Mouse (Mus musculus): ENCODE data around the gene Cript. TPM values are rescaled to one million over a fixed set of nuclear protein-coding genes. Genes with fewer than 3 reads are reported as not detected.

The Cript gene
- total RNA-seq, 2 experiments from 2014 or later, result 46.1 to 51.7 TPM

DNA sequence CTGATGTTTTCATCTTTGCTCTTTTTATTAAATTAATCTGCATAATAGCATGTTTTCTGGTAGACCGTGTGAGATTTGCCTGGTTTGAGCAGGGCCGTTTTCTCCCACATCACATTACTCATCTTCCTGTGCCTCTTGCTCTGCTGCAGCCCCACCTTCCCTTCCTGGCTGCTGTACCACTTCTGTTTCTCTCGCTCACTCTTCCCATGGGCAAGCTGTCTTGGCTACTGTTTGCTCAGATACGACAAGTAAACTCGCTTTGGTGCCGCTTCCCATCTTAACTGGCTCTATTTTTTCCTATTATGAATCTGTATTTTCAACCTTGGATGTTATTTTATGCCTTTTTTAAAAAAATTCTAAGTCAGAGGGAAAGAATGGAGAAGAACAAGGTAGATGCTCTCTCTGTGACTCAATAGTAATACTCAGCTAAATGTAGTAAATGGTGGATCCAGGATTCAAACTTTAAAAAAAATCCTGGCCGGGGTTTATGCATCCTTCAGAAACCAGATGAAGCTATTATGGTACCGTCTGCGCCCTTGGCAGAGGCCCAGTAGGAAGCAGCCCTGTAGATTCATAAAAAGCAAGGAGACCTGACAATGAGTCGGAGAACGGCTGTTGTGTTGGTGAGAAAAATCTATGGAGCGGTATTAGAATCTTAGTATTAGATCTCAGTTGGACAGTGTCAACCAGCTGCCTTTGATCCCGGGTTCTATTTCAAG lies 13.9 kb upstream of the Cript start:
- no peak for TF ChIP-seq CTCF (IDR thresholded peaks at IDR 0.05)
- DNase-seq, result no peak
- intact Hi-C loops (cut with DNase I), result no loop called here
- Histone ChIP-seq H3K4me3 (no peak overlapping the region), H3K27ac (no peak overlapping the region)

GRCm38 (mm10) chr17:87019692-87020091 lies 5.7 kb upstream of the Cript start:
- intact Hi-C loops (cut with DNase I), result no loop called here

GRCm38 (mm10) chr17:87024491-87025242 lies 683 bp upstream of the Cript start:
- no peak for DNase-seq
- intact Hi-C loops (cut with DNase I), result loop anchor here (1.0 kb wide), 1 partner anchor 62 kb away; no protein-coding TSS in a partner anchor
- Histone ChIP-seq H3K4me3 (peak overlapping the region; percentile 96), H3K27ac (peak overlapping the region; percentile 93)
- no peak for TF ChIP-seq CTCF (IDR thresholded peaks at IDR 0.05)

More at GRCm38 (mm10) chr17:87019692-87020091, 5.7 kb upstream of the Cript start:
- Histone ChIP-seq H3K27ac (no peak overlapping the region), H3K4me3 (no peak overlapping the region)
- DNase-seq, result no peak
- no peak for TF ChIP-seq CTCF (IDR thresholded peaks at IDR 0.05)

DNA sequence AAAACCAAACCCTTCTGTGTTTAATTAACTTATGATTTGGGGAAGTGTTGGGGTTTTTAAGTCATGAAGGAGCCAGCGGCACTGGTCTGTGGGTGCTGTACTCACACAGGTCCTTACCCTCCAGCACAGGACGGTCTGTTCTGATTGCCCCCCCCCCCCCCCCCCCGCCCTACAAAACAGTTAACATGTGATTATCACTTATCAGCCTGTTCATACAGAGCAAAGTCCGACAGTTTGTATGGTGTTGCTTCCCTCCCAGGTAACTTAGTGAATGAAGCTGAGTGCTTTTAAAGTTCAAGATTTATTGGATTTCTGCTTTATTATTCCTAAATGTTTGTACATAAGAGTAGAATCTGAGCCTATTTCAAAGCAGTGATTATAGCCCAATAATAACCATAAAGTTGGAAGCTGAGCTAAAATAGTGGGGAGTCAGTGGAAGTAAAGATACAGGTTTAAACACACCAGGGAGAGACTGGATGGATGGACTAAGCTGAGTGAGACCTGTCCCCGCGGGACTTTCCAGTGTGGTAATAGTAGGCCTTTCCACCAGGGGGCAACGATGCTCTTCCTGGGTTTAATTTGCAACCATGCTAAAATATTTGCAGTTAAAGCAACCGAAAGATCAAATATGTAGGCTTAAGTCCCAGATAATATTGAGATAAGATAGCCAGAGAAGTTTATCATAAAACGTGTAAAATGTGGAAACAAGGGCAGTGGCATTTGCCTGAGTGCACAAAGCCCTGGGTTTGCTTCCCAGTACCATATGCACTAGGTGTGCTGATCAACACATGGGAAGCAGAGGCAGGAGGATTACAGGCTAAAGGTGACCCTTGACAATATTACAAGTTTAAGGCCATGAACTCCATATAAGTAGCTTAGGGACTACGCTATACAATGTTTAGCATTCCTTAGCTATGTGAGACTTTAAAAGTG lies 11.1 kb downstream of the Cript start:
- peak; percentile 86 for TF ChIP-seq CTCF (IDR thresholded peaks at IDR 0.05)
- Histone ChIP-seq H3K27ac (no peak overlapping the region), H3K4me3 (no peak overlapping the region)
- DNase-seq, result peak; percentile 44
- intact Hi-C loops (cut with DNase I), result loop anchor here (2.0 kb wide), 1 partner anchor 212 kb away; no protein-coding TSS in a partner anchor

DNA sequence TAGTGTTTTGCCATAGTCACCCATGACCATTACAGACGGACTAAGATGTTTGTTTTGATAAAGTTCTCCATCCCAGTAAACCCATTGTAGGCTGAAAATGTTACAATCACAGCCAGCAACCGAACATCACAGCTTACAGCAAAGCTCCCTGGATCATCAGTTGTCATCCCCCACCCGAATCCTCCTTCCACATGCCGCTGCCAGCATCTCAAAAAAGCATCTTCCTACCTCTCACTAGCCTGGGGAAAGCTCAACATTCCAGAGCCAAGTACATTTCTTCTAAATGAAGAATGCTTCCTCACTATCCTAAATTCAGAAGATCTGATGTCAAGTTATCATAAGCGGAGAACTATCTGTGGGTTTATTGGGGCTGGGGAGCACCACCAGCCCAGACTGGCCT lies 13.1 kb downstream of the Cript start:
- no peak for DNase-seq
- no peak for TF ChIP-seq CTCF (IDR thresholded peaks at IDR 0.05)
- intact Hi-C loops (cut with DNase I), result no loop called here
- Histone ChIP-seq H3K4me3 (no peak overlapping the region), H3K27ac (no peak overlapping the region)

DNA sequence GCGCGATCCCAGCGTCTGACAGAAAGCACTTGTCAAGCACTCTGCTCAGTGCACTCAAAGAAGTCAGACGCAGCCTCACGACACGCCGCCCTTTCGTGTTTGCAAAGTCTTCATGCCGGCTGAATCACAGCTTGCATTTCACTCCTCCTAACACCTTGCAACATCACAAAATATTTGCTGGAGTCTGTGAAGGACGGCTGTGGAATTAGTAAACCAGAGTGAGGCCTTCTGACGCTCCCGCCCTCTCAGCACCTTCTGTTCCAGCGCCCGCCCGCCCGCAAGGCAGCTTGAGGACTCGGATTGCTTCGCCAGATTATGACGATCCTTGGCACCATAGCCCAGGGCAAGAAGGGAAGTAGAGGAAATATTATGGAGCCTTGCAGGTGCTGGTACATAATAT lies 16.4 kb downstream of the Cript start:
- intact Hi-C loops (cut with DNase I), result loop anchor here (5.0 to 10.0 kb wide), 2 partner anchors 79 to 533 kb away; partner anchors contain the start of gene Rhoq
- peak; percentile 28 for DNase-seq
- peak overlapping the region; percentile 59 for H3K4me3 ChIP-seq
- no peak for TF ChIP-seq CTCF (IDR thresholded peaks at IDR 0.05)
- H3K27ac ChIP-seq, result no peak overlapping the region

- TF ChIP-seq CTCF (IDR thresholded peaks at IDR 0.05), result no peak; the same call in 1 of the 2 replicates
- intact Hi-C loops (cut with DNase I), result loop anchor here (1.0 to 10.0 kb wide), 4 partner anchors 82 to 530 kb away; partner anchors contain the start of gene Rhoq
- Histone ChIP-seq H3K27ac (peak overlapping the region; percentile 48; the same call in 1 of the 2 replicates), H3K4me3 (no peak overlapping the region)
- peak; percentile 92 for DNase-seq
Measured at GRCm38 (mm10) chr17:87044364-87044763, 19.0 kb downstream of the Cript start.

GRCm38 (mm10) chr17:87044796-87045195 lies 19.4 kb downstream of the Cript start:
- intact Hi-C loops (cut with DNase I), result loop anchor here (1.0 to 10.0 kb wide), 4 partner anchors 82 to 530 kb away; partner anchors contain the start of gene Rhoq
- DNase-seq, result no peak
- no peak overlapping the region for H3K27ac ChIP-seq
- H3K4me3 ChIP-seq, result no peak overlapping the region
- TF ChIP-seq CTCF (IDR thresholded peaks at IDR 0.05), result no peak

- no peak for DNase-seq
- no peak overlapping the region for H3K27ac ChIP-seq
- intact Hi-C loops (cut with DNase I), result loop anchor here (10.0 kb wide), 1 partner anchor 525 kb away; no protein-coding TSS in a partner anchor
- TF ChIP-seq CTCF (IDR thresholded peaks at IDR 0.05), result no peak
- no peak overlapping the region for H3K4me3 ChIP-seq
Measured at GRCm38 (mm10) chr17:87049696-87050095, 24.3 kb downstream of the Cript start.

- intact Hi-C loops (cut with DNase I), result no loop called here
- Histone ChIP-seq H3K27ac (no peak overlapping the region), H3K4me3 (no peak overlapping the region)
- TF ChIP-seq CTCF (IDR thresholded peaks at IDR 0.05), result no peak
- peak; percentile 48 for DNase-seq
Measured at GRCm38 (mm10) chr17:87050469-87051175, 25.3 kb downstream of the Cript start.

- TF ChIP-seq CTCF (IDR thresholded peaks at IDR 0.05), result no peak
- intact Hi-C loops (cut with DNase I), result no loop called here
- H3K4me3 ChIP-seq, result no peak overlapping the region
- no peak for DNase-seq
- no peak overlapping the region for H3K27ac ChIP-seq
Measured at GRCm38 (mm10) chr17:87051652-87052051, 26.3 kb downstream of the Cript start.
